Mouse (Mus musculus): ENCODE data around the gene Ttc9c. TPM values are rescaled to one million over a fixed set of nuclear protein-coding genes. Genes with fewer than 3 reads are reported as not detected.

The Ttc9c gene
- polyA plus RNA-seq, 1 experiment from 2014 or later, result 63.3 TPM

- Histone ChIP-seq H3K27ac (replicated peaks; ENCODE audit: low read depth, low read length) (peak within 1 kb of the TSS; percentile 51; the same call in 1 of the 2 replicates), H3K4me3 (ENCODE audit: low read depth, low read length) (peak within 1 kb of the TSS; percentile 60), H3K9me3 (ENCODE audit: control insufficient read depth, low read length) (no peaks in the 10 kb centered on the region), H3K36me3 (ENCODE audit: control insufficient read depth, insufficient read depth, low read length) (peaks cover 4% of the 10 kb centered on the region; the same call in 1 of the 2 replicates), H3K27me3 (ENCODE audit: control insufficient read depth, insufficient read depth, low read length) (no peaks in the 10 kb centered on the region), H3K4me2 (ENCODE audit: low read depth, severe bottlenecking) (peak within 1 kb of the TSS; percentile 59), H3K9ac (ENCODE audit: low read length) (peak within 1 kb of the TSS; percentile 63), H3K4me1 (ENCODE audit: control insufficient read depth, insufficient read depth, low read length) (no peaks in the 10 kb centered on the region)
- ATAC-seq (ENCODE audit: insufficient number of reproducible peaks, low FRiP score, low TSS enrichment, low read depth) (peak; percentile 99), DNase-seq (ENCODE audit: low spot score) (peak; percentile 89)
- under 1% methylated on average over 32 of the region's 32 CpGs for WGBS
These were observed 32.9 kb downstream of the Ttc9c start, which contains the start of gene Taf6l for GRCm38 (mm10) chr19:8786008-8786781. Gene Taf6l (minus strand): TSS chr19:8786417.

- DNase-seq (ENCODE audit: low spot score), result no peak
- WGBS, result 6% methylated on average over 20 of the region's 20 CpGs
- Histone ChIP-seq H3K9ac (ENCODE audit: low read length) (peak overlapping the region; percentile 92), H3K4me3 (ENCODE audit: low read depth, low read length) (peak overlapping the region; percentile 81), H3K27ac (replicated peaks; ENCODE audit: low read depth, low read length) (peak overlapping the region; percentile 97), H3K27me3 (ENCODE audit: control insufficient read depth, insufficient read depth, low read length) (no peaks in the 10 kb centered on the region), H3K4me1 (ENCODE audit: control insufficient read depth, insufficient read depth, low read length) (peaks cover 17% of the 10 kb centered on the region), H3K36me3 (ENCODE audit: control insufficient read depth, insufficient read depth, low read length) (peaks cover 14% of the 10 kb centered on the region; the same call in 1 of the 2 replicates), H3K9me3 (ENCODE audit: control insufficient read depth, low read length) (no peaks in the 10 kb centered on the region), H3K4me2 (ENCODE audit: low read depth, severe bottlenecking) (peak overlapping the region; percentile 98)
- ATAC-seq (ENCODE audit: insufficient number of reproducible peaks, low FRiP score, low TSS enrichment, low read depth), result 0 out of 2 replicates have a peak, but pooled peaks have one; percentile 7
These were observed 44.1 kb downstream of the Ttc9c start for GRCm38 (mm10) chr19:8774951-8775421.

GRCm38 (mm10) chr19:8774086-8774835, 44.9 kb downstream of the Ttc9c start, which contains the start of gene Tmem179b:
Gene Tmem179b (minus strand): TSS chr19:8774467.
- peaks cover 15% of the 10 kb centered on the region; the same call in 1 of the 2 replicates for H3K36me3 ChIP-seq (ENCODE audit: control insufficient read depth, insufficient read depth, low read length)
- no peaks in the 10 kb centered on the region for H3K9me3 ChIP-seq (ENCODE audit: control insufficient read depth, low read length)
- under 1% methylated on average over 61 of the region's 68 CpGs for WGBS
- peak within 1 kb of the TSS; percentile 97 for H3K27ac ChIP-seq (replicated peaks; ENCODE audit: low read depth, low read length)
- ATAC-seq (ENCODE audit: insufficient number of reproducible peaks, low FRiP score, low TSS enrichment, low read depth) (peak; percentile 90), DNase-seq (ENCODE audit: low spot score) (peak; percentile 98)
- H3K27me3 ChIP-seq (ENCODE audit: control insufficient read depth, insufficient read depth, low read length), result no peaks in the 10 kb centered on the region
- H3K4me2 ChIP-seq (ENCODE audit: low read depth, severe bottlenecking), result peak within 1 kb of the TSS; percentile 98
- H3K4me1 ChIP-seq (ENCODE audit: control insufficient read depth, insufficient read depth, low read length), result peaks cover 17% of the 10 kb centered on the region
- H3K4me3 ChIP-seq (ENCODE audit: low read depth, low read length), result peak within 1 kb of the TSS; percentile 81
- peak within 1 kb of the TSS; percentile 92 for H3K9ac ChIP-seq (ENCODE audit: low read length)

- Histone ChIP-seq H3K36me3 (ENCODE audit: control insufficient read depth, insufficient read depth, low read length) (peaks cover 13% of the 10 kb centered on the region; the same call in 1 of the 2 replicates), H3K4me1 (ENCODE audit: control insufficient read depth, insufficient read depth, low read length) (peaks cover 17% of the 10 kb centered on the region), H3K27ac (replicated peaks; ENCODE audit: low read depth, low read length) (peak overlapping the region; percentile 59), H3K9ac (ENCODE audit: low read length) (peak overlapping the region; percentile 51), H3K4me2 (ENCODE audit: low read depth, severe bottlenecking) (peak overlapping the region; percentile 98), H3K9me3 (ENCODE audit: control insufficient read depth, low read length) (no peaks in the 10 kb centered on the region), H3K27me3 (ENCODE audit: control insufficient read depth, insufficient read depth, low read length) (no peaks in the 10 kb centered on the region), H3K4me3 (ENCODE audit: low read depth, low read length) (peak overlapping the region; percentile 81)
- ATAC-seq (ENCODE audit: insufficient number of reproducible peaks, low FRiP score, low TSS enrichment, low read depth) (no peak), DNase-seq (ENCODE audit: low spot score) (no peak)
- WGBS, result 50% methylated on average over 6 of the region's 6 CpGs
These were observed 45.7 kb downstream of the Ttc9c start for GRCm38 (mm10) chr19:8773409-8773808.

GRCm38 (mm10) chr19:8772996-8773395, 46.1 kb downstream of the Ttc9c start:
- Histone ChIP-seq H3K4me2 (ENCODE audit: low read depth, severe bottlenecking) (peak overlapping the region; percentile 98; the same call in 1 of the 2 replicates), H3K4me1 (ENCODE audit: control insufficient read depth, insufficient read depth, low read length) (peaks cover 17% of the 10 kb centered on the region), H3K36me3 (ENCODE audit: control insufficient read depth, insufficient read depth, low read length) (peaks cover 15% of the 10 kb centered on the region; the same call in 1 of the 2 replicates), H3K27ac (replicated peaks; ENCODE audit: low read depth, low read length) (peak overlapping the region; percentile 59; the same call in 1 of the 2 replicates), H3K9me3 (ENCODE audit: control insufficient read depth, low read length) (no peaks in the 10 kb centered on the region), H3K27me3 (ENCODE audit: control insufficient read depth, insufficient read depth, low read length) (no peaks in the 10 kb centered on the region), H3K9ac (ENCODE audit: low read length) (no peak overlapping the region), H3K4me3 (ENCODE audit: low read depth, low read length) (peak overlapping the region; percentile 2; the same call in 1 of the 2 replicates)
- DNase-seq (ENCODE audit: low spot score) (no peak), ATAC-seq (ENCODE audit: insufficient number of reproducible peaks, low FRiP score, low TSS enrichment, low read depth) (no peak)
- 85% methylated on average over 5 of the region's 5 CpGs for WGBS

GRCm38 (mm10) chr19:8770567-8771270, 48.4 kb downstream of the Ttc9c start, which contains the start of gene Tmem223:
Gene Tmem223 (plus strand): TSS chr19:8770996.
- Histone ChIP-seq H3K9me3 (ENCODE audit: control insufficient read depth, low read length) (peaks cover under 1% of the 10 kb centered on the region; the same call in 1 of the 2 replicates), H3K9ac (ENCODE audit: low read length) (peak within 1 kb of the TSS; percentile 96), H3K4me2 (ENCODE audit: low read depth, severe bottlenecking) (peak within 1 kb of the TSS; percentile 72), H3K36me3 (ENCODE audit: control insufficient read depth, insufficient read depth, low read length) (peaks cover 30% of the 10 kb centered on the region), H3K4me1 (ENCODE audit: control insufficient read depth, insufficient read depth, low read length) (peaks cover 17% of the 10 kb centered on the region), H3K27me3 (ENCODE audit: control insufficient read depth, insufficient read depth, low read length) (no peaks in the 10 kb centered on the region), H3K27ac (replicated peaks; ENCODE audit: low read depth, low read length) (peak within 1 kb of the TSS; percentile 80), H3K4me3 (ENCODE audit: low read depth, low read length) (peak within 1 kb of the TSS; percentile 84)
- DNase-seq (ENCODE audit: low spot score), result peak; percentile 84
- ATAC-seq (ENCODE audit: insufficient number of reproducible peaks, low FRiP score, low TSS enrichment, low read depth), result no peak
- 22% methylated on average over 29 of the region's 29 CpGs for WGBS

GRCm38 (mm10) chr19:8765562-8765961, 53.6 kb downstream of the Ttc9c start:
- peaks cover 5% of the 10 kb centered on the region; the same call in 1 of the 2 replicates for H3K4me1 ChIP-seq (ENCODE audit: control insufficient read depth, insufficient read depth, low read length)
- no peak for ATAC-seq (ENCODE audit: insufficient number of reproducible peaks, low FRiP score, low TSS enrichment, low read depth)
- no peak overlapping the region for H3K27ac ChIP-seq (replicated peaks; ENCODE audit: low read depth, low read length)
- H3K9me3 ChIP-seq (ENCODE audit: control insufficient read depth, low read length), result peaks cover 10% of the 10 kb centered on the region
- H3K4me2 ChIP-seq (ENCODE audit: low read depth, severe bottlenecking), result no peak overlapping the region
- H3K36me3 ChIP-seq (ENCODE audit: control insufficient read depth, insufficient read depth, low read length), result peaks cover 48% of the 10 kb centered on the region
- no peak overlapping the region for H3K4me3 ChIP-seq (ENCODE audit: low read depth, low read length)
- WGBS, result 95% methylated on average over 9 of the region's 9 CpGs
- H3K9ac ChIP-seq (ENCODE audit: low read length), result no peak overlapping the region
- no peak for DNase-seq (ENCODE audit: low spot score)
- no peaks in the 10 kb centered on the region for H3K27me3 ChIP-seq (ENCODE audit: control insufficient read depth, insufficient read depth, low read length)

All from limb, embryonic 11.5 days (tissue).